Mouse (Mus musculus) myocyte (in vitro differentiated cells): Measurements from ENCODE around the gene Baiap3. TPM values are rescaled to one million over a fixed set of nuclear protein-coding genes. Genes with fewer than 3 reads are reported as not detected.

Experiments
- H3K27me3 ChIP-seq: one replicate; pipeline ENCODE4 v1.6.1; 2011; ENCODE audit not compliant: control insufficient read depth, insufficient read depth, insufficient read length
- H3K36me3 ChIP-seq: one replicate; pipeline ENCODE4 v1.6.1; 2011; ENCODE audit not compliant: control insufficient read depth, insufficient read depth
- H3K4me2 ChIP-seq: one replicate; pipeline ENCODE4 v1.6.1; 2011; ENCODE audit warnings: low read depth, control low read depth
- H3K4me3 ChIP-seq: one replicate; pipeline ENCODE4 v1.5.1; 2011; ENCODE audit warnings: mild to moderate bottlenecking, control low read depth, moderate library complexity
- H3K79me2 ChIP-seq: one replicate; pipeline ENCODE4 v1.6.1; 2011; ENCODE audit not compliant: control insufficient read depth, insufficient read depth
- H3ac ChIP-seq: one replicate; pipeline ENCODE4 v1.6.1; 2011; ENCODE audit not compliant: control insufficient read depth, insufficient read length
- CEBPB ChIP-seq: IDR thresholded peaks from 2 replicates; pipeline ENCODE4 v1.6.1; 2011; ENCODE audit warnings: mild to moderate bottlenecking, moderate library complexity; ENCODE audit not compliant: poor library complexity, insufficient read depth, severe bottlenecking
- E2F4 ChIP-seq: IDR thresholded peaks from one replicate; pipeline ENCODE4 v1.6.1; 2011; ENCODE audit warnings: mild to moderate bottlenecking, control low read depth, moderate library complexity; ENCODE audit not compliant: insufficient read depth
- MAX ChIP-seq: IDR thresholded peaks from one replicate; pipeline ENCODE4 v1.6.1; 2011; ENCODE audit warnings: low read depth, mild to moderate bottlenecking, control low read depth
- MYOD1 ChIP-seq, 3 experiments: IDR thresholded peaks; one replicate each; pipeline ENCODE4 v1.6.1; 2011; ENCODE audit warnings: control low read depth in 2 of 3, low read depth in 2 of 3, mild to moderate bottlenecking in 2 of 3, moderate library complexity in 1 of 3; ENCODE audit not compliant: insufficient read length in 2 of 3, control insufficient read depth in 1 of 3
- MYOG ChIP-seq, 3 experiments: IDR thresholded peaks; one replicate each; pipeline ENCODE4 v1.6.1; 2011; ENCODE audit warnings: control low read depth in 2 of 3, low read depth in 2 of 3, mild to moderate bottlenecking in 2 of 3; ENCODE audit not compliant: insufficient read length in 2 of 3, control insufficient read depth in 1 of 3, insufficient read depth in 1 of 3
- POLR2A ChIP-seq: IDR thresholded peaks from one replicate; pipeline ENCODE4 v1.6.1; 2011; ENCODE audit warnings: low read depth, mild to moderate bottlenecking, control low read depth, moderate library complexity; ENCODE audit not compliant: insufficient read length
- POLR2AphosphoS2 ChIP-seq: IDR thresholded peaks from one replicate; pipeline ENCODE4 v1.6.1; 2011; ENCODE audit warnings: low read depth, control low read depth; ENCODE audit not compliant: insufficient read length
- REST ChIP-seq: IDR thresholded peaks from one replicate; pipeline ENCODE4 v1.6.1; 2011; ENCODE audit warnings: mild to moderate bottlenecking, control low read depth, moderate library complexity; ENCODE audit not compliant: insufficient read depth, insufficient read length
- SRF ChIP-seq: IDR thresholded peaks from one replicate; pipeline ENCODE4 v1.6.1; 2011; ENCODE audit warnings: low read depth; ENCODE audit not compliant: control insufficient read depth, insufficient read length
- TCF12 ChIP-seq: IDR thresholded peaks from one replicate; pipeline ENCODE4 v1.6.1; 2011; ENCODE audit warnings: mild to moderate bottlenecking, control low read depth; ENCODE audit not compliant: poor library complexity, insufficient read depth, severe bottlenecking
- TCF3 ChIP-seq: IDR thresholded peaks from one replicate; pipeline ENCODE4 v1.6.1; 2011; ENCODE audit warnings: low read depth, control low read depth; ENCODE audit not compliant: insufficient read length
- USF1 ChIP-seq: IDR thresholded peaks from one replicate; pipeline ENCODE4 v1.6.1; 2011; ENCODE audit warnings: low read depth, mild to moderate bottlenecking, control low read depth, moderate library complexity
- polyA plus RNA-seq: library from polyadenylated mRNA; unstranded; fragments of >200 nt; fragmentation: generic; extraction: Trizol; gene quantifications from one replicate; pipeline ENCODE4 v1.2.1, GENCODE M21; 2012; ENCODE audit warnings: missing spikeins

Baiap3 gene
- polyA plus RNA-seq: 0.01 TPM

DNA sequence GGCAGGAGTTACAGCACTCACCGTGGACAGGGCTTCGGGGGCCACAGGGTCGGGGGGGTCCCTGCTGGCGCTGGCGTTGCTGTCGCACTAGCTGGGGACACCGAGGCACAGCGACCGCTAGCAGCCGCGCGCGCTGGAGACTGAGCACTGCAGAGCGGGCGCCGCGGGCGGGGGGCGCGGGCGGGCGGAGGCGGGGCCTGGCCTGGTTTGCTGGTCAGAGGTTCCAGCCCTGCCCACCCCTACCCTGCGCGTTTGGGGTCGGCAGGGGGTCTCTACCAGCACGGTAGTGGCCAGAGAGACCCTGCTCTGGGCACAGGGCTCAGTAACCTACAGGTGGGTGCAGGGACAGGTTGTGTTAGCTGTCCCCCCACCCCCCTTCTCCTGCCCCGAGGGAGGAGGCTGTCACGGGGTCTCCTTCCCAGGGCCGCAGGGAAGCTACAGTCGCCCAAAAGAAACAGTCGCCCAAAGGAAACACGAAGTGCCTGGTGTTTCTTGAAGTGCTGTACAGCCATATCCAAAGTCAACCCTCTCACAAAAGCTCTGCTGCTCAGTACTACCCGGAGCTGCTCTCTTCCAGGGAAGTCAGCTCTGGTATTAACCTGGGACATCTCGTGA, at the start of gene Baiap3:
TSS of gene Baiap3 (minus strand) at position 225 of the 615 bp plus-strand sequence.
- H3K27me3 ChIP-seq: peaks cover 41% of the 10 kb centered on the region
- H3ac ChIP-seq: no peak within 1 kb of the TSS
- no peak within 1 kb of the TSS for H3K4me3 ChIP-seq
- TF ChIP-seq TCF12 (no peak), SRF (no peak), USF1 (no peak), TCF3 (no peak), E2F4 (no peak), CEBPB (no peak), POLR2A (no peak), REST (no peak), MAX (no peak), POLR2AphosphoS2 (no peak), MYOG (IDR thresholded peaks at IDR 0.05; ENCODE audit: control insufficient read depth in 1 of 3, insufficient read depth in 1 of 3, insufficient read length in 2 of 3, low read depth in 2 of 3) (no peak), MYOD1 (IDR thresholded peaks at IDR 0.05; ENCODE audit: control insufficient read depth in 1 of 3, insufficient read length in 2 of 3, low read depth in 2 of 3) (no peak)
- no peaks in the 10 kb centered on the region for H3K79me2 ChIP-seq
- no peak within 1 kb of the TSS for H3K4me2 ChIP-seq
- H3K36me3 ChIP-seq: no peaks in the 10 kb centered on the region

DNA sequence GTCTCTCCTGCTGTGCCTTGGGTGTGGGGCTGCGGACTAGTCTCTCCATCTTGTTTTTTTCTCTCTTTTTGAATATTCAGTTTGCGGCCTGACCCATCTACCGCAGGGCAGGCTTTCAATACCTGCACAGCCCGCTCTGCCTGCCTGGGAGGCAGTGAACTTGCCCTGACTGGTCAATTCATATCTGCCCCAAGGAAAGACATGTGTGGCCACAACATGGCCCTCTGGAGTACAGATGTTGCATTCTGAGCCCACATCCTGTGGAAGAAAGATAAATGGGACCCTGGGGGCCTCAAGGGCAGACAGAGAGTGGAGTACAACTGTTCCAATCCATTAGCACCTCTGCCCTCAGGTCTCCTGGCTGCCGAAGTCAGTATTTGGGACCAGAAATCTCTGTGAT, 41.9 kb upstream of the Baiap3 start, which contains the start of gene Prss34:
TSS of gene Prss34 (plus strand) at position 301 of the 400 bp plus-strand sequence.
- H3K4me2 ChIP-seq: no peak within 1 kb of the TSS
- H3K27me3 ChIP-seq: peaks cover 50% of the 10 kb centered on the region
- TF ChIP-seq REST: no peak
- TF ChIP-seq MYOG (IDR thresholded peaks at IDR 0.05; ENCODE audit: control insufficient read depth in 1 of 3, insufficient read depth in 1 of 3, insufficient read length in 2 of 3, low read depth in 2 of 3): no peak
- no peak for TF ChIP-seq E2F4
- no peak for TF ChIP-seq USF1
- no peak for TF ChIP-seq POLR2AphosphoS2
- no peak for TF ChIP-seq CEBPB
- TF ChIP-seq MYOD1 (IDR thresholded peaks at IDR 0.05; ENCODE audit: control insufficient read depth in 1 of 3, insufficient read length in 2 of 3, low read depth in 2 of 3): no peak
- TF ChIP-seq MAX: no peak
- TF ChIP-seq TCF3: no peak
- TF ChIP-seq SRF: no peak
- TF ChIP-seq POLR2A: no peak
- TF ChIP-seq TCF12: no peak
- H3K4me3 ChIP-seq: no peak within 1 kb of the TSS
- no peaks in the 10 kb centered on the region for H3K79me2 ChIP-seq
- H3ac ChIP-seq: no peak within 1 kb of the TSS
- no peaks in the 10 kb centered on the region for H3K36me3 ChIP-seq

- Histone ChIP-seq H3K27me3 (peaks cover 40% of the 10 kb centered on the region), H3K4me2 (no peak overlapping the region), H3K36me3 (no peaks in the 10 kb centered on the region), H3ac (no peak overlapping the region), H3K79me2 (no peaks in the 10 kb centered on the region), H3K4me3 (no peak overlapping the region)
- TF ChIP-seq USF1 (no peak), TCF3 (no peak), MYOD1 (IDR thresholded peaks at IDR 0.05; ENCODE audit: control insufficient read depth in 1 of 3, insufficient read length in 2 of 3, low read depth in 2 of 3) (peak in 2 of 3 experiments; percentile 75 to 77), MYOG (IDR thresholded peaks at IDR 0.05; ENCODE audit: control insufficient read depth in 1 of 3, insufficient read depth in 1 of 3, insufficient read length in 2 of 3, low read depth in 2 of 3) (peak in 1 of 3 experiments; percentile 44), SRF (no peak), TCF12 (no peak), POLR2A (no peak)
These were observed 37.9 kb upstream of the Baiap3 start for GRCm38 (mm10) chr17:25294111-25294510.

- TF ChIP-seq POLR2A (no peak), TCF3 (no peak), TCF12 (no peak), REST (no peak), CEBPB (no peak), USF1 (no peak)
- Histone ChIP-seq H3K27me3 (peaks cover 33% of the 10 kb centered on the region), H3ac (no peak overlapping the region), H3K4me3 (no peak overlapping the region), H3K4me2 (no peak overlapping the region), H3K36me3 (no peaks in the 10 kb centered on the region), H3K79me2 (no peaks in the 10 kb centered on the region)
These were observed 37.3 kb upstream of the Baiap3 start for GRCm38 (mm10) chr17:25293495-25293894.

GRCm38 (mm10) chr17:25290411-25290810, 34.2 kb upstream of the Baiap3 start:
- Histone ChIP-seq H3ac (no peak overlapping the region), H3K4me2 (no peak overlapping the region), H3K79me2 (no peaks in the 10 kb centered on the region), H3K36me3 (no peaks in the 10 kb centered on the region), H3K27me3 (peaks cover 13% of the 10 kb centered on the region), H3K4me3 (no peak overlapping the region)
- TF ChIP-seq POLR2AphosphoS2 (no peak), REST (no peak), MYOD1 (IDR thresholded peaks at IDR 0.05; ENCODE audit: control insufficient read depth in 1 of 3, insufficient read length in 2 of 3, low read depth in 2 of 3) (no peak), MAX (no peak), E2F4 (no peak), POLR2A (no peak), TCF3 (no peak), SRF (no peak), MYOG (IDR thresholded peaks at IDR 0.05; ENCODE audit: control insufficient read depth in 1 of 3, insufficient read depth in 1 of 3, insufficient read length in 2 of 3, low read depth in 2 of 3) (no peak), USF1 (no peak), CEBPB (no peak)
